Comparison of ENCODE assay signal across 8 mouse cellular contexts in genomic region chr10:39536258-39536657, GRCm38 (mm10).
DNase-seq lines count a peak whose midpoint lies in the region; TF ChIP-seq lines count a peak whose summit lies in the region.

No protein-coding gene starts in this region.

- no peak for TF ChIP-seq CTCF in testis, adult 2 months (IDR thresholded peaks at IDR 0.05; ENCODE audit: control insufficient read depth, insufficient read depth, insufficient replicate concordance, low read depth, low read length)

- no peak overlapping the region for H3K4me3 ChIP-seq in testis, adult 2 months (ENCODE audit: control insufficient read depth, low read depth, low read length)

- no peaks in the 10 kb centered on the region for H3K36me3 ChIP-seq in testis, adult 2 months (ENCODE audit: control insufficient read depth, insufficient read depth, low read length)

- no peak for TF ChIP-seq POLR2A in testis, adult 2 months (IDR thresholded peaks at IDR 0.05; ENCODE audit: control insufficient read depth, low read depth, low read length)

- no peak for DNase-seq in testis, postnatal 10 days (ENCODE audit: low spot score)
- peak; percentile 65 to 72 for DNase-seq in heart, adult 9 months (ENCODE audit: low spot score in 2 of 2)
- peak; percentile 46 to 71 for DNase-seq in kidney, postnatal 36 days
- peak; percentile 79 for DNase-seq in skeletal muscle tissue, adult 2 months (ENCODE audit: low read depth, low spot score)
- no peak for DNase-seq in right cerebral cortex, postnatal 4 days
- DNase-seq in frontal cortex, postnatal 25 days (ENCODE audit: low spot score in 2 of 2), result no peak
- DNase-seq in right cerebral cortex, postnatal 36 days (ENCODE audit: low spot score in 2 of 2), result no peak

- no peaks in the 10 kb centered on the region for H3K27me3 ChIP-seq in testis, adult 2 months (ENCODE audit: control insufficient read depth, insufficient read depth, low read length)

- peak overlapping the region; percentile 36; the same call in 1 of the 2 replicates for H3K27ac ChIP-seq in testis, adult 2 months (ENCODE audit: control insufficient read depth, insufficient read depth, low read depth, low read length)

- H3K4me1 ChIP-seq in testis, adult 2 months (ENCODE audit: control insufficient read depth, insufficient read depth, low read length), result no peaks in the 10 kb centered on the region

Comparison
In these comparisons a context has a peak if more than half of its experiments do, and no peak if none do; other contexts are left out.
1. DNase-seq: peak in heart, adult 9 months (2 of 2), kidney, postnatal 36 days (2 of 2) and skeletal muscle tissue, adult 2 months (single experiment); none in testis, postnatal 10 days (single experiment), right cerebral cortex, postnatal 4 days (single experiment), frontal cortex, postnatal 25 days (0 of 2) and right cerebral cortex, postnatal 36 days (0 of 2).